Mouse (Mus musculus): ENCODE results near the gene Ptgds. TPM values are rescaled to one million over a fixed set of nuclear protein-coding genes. Genes with fewer than 3 reads are reported as not detected.

The Ptgds gene
- polyA plus RNA-seq, 1 experiment, result 47.2 TPM

DNA sequence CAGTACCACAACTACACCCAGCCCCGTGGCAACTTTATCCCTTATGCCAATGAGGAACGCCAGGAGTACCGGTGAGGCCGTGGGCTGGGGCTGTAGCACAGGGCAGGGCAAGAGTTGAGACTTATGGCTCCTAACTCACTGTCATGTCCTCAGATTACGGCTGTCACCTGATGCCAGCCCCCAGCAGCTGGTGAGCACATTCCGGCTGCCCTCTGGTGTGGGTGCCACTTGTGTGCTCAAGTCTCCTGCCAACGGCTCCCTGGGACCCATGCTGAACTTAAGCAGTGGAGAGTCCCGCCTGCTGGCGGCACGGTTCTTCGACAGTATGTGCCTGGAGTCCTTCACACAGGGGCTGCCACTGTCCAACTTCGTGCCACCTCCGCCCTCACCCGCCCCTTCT lies 27.2 kb downstream of the Ptgds start:
- Histone ChIP-seq H3K27ac (ENCODE audit: insufficient read depth, low read depth, low read length) (no peak overlapping the region), H3K27me3 (replicated peaks; ENCODE audit: control insufficient read depth, insufficient read depth, low read length) (no peaks in the 10 kb centered on the region), H3K36me3 (ENCODE audit: control insufficient read depth, insufficient read depth, low read length) (no peaks in the 10 kb centered on the region), H3K4me1 (ENCODE audit: control insufficient read depth, insufficient read depth, low read length) (no peaks in the 10 kb centered on the region), H3K4me3 (ENCODE audit: insufficient read depth, low read depth, low read length) (no peak overlapping the region)
- no peak for DNase-seq
- WGBS, result 88% methylated on average over 14 of the region's 14 CpGs
- TF ChIP-seq CTCF (conservative IDR thresholded peaks at IDR 0.05; ENCODE audit: insufficient read depth, insufficient read length, low read depth, low read length), result no peak
- no peak for TF ChIP-seq POLR2A (IDR thresholded peaks at IDR 0.05; ENCODE audit: low read depth, low read length)

DNA sequence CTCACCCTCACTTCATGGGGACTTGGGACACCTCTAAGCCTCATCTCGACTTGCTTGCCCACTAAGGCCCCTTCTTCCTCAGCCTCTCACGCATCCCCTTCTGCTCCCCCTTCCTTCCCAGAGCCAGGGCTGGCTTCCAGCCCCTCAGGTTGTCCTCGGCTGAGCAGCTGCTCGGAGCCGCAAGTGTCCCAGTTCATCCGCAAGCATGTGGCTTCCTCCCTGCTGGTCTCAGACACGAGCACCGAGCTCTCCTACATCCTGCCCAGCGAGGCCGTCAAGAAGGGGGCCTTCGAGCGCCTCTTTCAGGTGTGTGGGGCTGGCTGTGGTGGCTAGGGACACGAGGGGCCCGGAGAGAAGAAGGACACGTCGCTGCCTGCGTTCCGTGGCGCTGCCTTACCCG lies 28.8 kb downstream of the Ptgds start:
- Histone ChIP-seq H3K27ac (ENCODE audit: insufficient read depth, low read depth, low read length) (no peak overlapping the region), H3K36me3 (ENCODE audit: control insufficient read depth, insufficient read depth, low read length) (no peaks in the 10 kb centered on the region), H3K27me3 (replicated peaks; ENCODE audit: control insufficient read depth, insufficient read depth, low read length) (no peaks in the 10 kb centered on the region), H3K4me1 (ENCODE audit: control insufficient read depth, insufficient read depth, low read length) (no peaks in the 10 kb centered on the region), H3K4me3 (ENCODE audit: insufficient read depth, low read depth, low read length) (no peak overlapping the region)
- TF ChIP-seq CTCF (conservative IDR thresholded peaks at IDR 0.05; ENCODE audit: insufficient read depth, insufficient read length, low read depth, low read length) (no peak), POLR2A (IDR thresholded peaks at IDR 0.05; ENCODE audit: low read depth, low read length) (no peak)
- no peak for DNase-seq
- WGBS, result 84% methylated on average over 20 of the region's 20 CpGs

DNA sequence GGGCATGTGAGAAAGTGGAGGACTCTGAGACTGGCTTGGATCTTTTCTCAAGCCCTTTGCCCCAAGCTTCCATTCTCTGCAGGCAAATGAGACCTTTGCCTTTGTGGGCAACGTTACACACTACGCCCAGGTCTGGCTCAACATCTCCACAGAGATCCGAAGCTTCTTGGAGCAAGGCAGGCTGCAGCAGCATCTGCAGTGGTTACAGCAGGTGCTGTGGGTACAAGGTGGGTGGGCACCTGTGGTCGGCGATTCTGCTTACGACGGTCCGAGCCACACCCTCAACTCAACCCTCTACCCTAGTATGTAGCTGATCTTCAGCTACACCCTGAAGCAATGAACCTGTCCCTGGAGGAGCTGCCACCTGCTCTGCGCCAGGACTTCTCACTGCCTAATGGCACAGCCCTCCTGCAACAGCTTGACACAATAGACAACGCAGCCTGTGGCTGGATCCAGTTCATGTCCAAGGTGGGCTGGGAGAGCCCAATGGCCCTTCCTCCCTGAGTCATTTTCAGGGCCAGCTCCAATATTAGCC lies 33.5 kb downstream of the Ptgds start:
- Histone ChIP-seq H3K27me3 (replicated peaks; ENCODE audit: control insufficient read depth, insufficient read depth, low read length) (no peaks in the 10 kb centered on the region), H3K4me3 (ENCODE audit: insufficient read depth, low read depth, low read length) (no peak overlapping the region), H3K27ac (ENCODE audit: insufficient read depth, low read depth, low read length) (no peak overlapping the region), H3K4me1 (ENCODE audit: control insufficient read depth, insufficient read depth, low read length) (no peaks in the 10 kb centered on the region), H3K36me3 (ENCODE audit: control insufficient read depth, insufficient read depth, low read length) (no peaks in the 10 kb centered on the region)
- TF ChIP-seq POLR2A (IDR thresholded peaks at IDR 0.05; ENCODE audit: low read depth, low read length) (no peak), CTCF (conservative IDR thresholded peaks at IDR 0.05; ENCODE audit: insufficient read depth, insufficient read length, low read depth, low read length) (no peak)
- DNase-seq, result no peak
- WGBS, result 80% methylated on average over 10 of the region's 10 CpGs

DNA sequence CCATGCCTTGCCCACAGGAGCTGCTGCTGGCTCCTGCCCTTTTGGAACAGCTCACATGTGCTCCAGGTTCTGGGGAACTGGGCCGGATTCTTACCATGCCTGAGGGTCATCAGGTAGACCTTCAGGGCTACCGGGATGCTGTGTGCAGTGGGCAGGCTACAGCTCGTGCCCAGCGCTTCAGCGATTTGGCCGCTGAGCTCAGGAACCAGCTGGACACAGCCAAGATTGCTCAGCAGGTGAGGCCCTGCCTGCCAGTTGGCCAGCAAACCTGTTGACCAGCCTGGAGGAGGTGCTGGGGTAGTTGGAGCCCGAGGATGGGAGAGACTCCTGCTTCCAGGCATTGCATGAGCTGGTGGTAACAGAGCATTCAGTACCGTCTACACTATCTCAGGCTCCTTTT lies 35.6 kb downstream of the Ptgds start:
- Histone ChIP-seq H3K27ac (ENCODE audit: insufficient read depth, low read depth, low read length) (no peak overlapping the region), H3K27me3 (replicated peaks; ENCODE audit: control insufficient read depth, insufficient read depth, low read length) (no peaks in the 10 kb centered on the region), H3K4me3 (ENCODE audit: insufficient read depth, low read depth, low read length) (no peak overlapping the region), H3K4me1 (ENCODE audit: control insufficient read depth, insufficient read depth, low read length) (peaks cover 13% of the 10 kb centered on the region; the same call in 1 of the 2 replicates), H3K36me3 (ENCODE audit: control insufficient read depth, insufficient read depth, low read length) (no peaks in the 10 kb centered on the region)
- 86% methylated on average over 8 of the region's 8 CpGs for WGBS
- TF ChIP-seq CTCF (conservative IDR thresholded peaks at IDR 0.05; ENCODE audit: insufficient read depth, insufficient read length, low read depth, low read length) (no peak), POLR2A (IDR thresholded peaks at IDR 0.05; ENCODE audit: low read depth, low read length) (no peak)
- no peak for DNase-seq

DNA sequence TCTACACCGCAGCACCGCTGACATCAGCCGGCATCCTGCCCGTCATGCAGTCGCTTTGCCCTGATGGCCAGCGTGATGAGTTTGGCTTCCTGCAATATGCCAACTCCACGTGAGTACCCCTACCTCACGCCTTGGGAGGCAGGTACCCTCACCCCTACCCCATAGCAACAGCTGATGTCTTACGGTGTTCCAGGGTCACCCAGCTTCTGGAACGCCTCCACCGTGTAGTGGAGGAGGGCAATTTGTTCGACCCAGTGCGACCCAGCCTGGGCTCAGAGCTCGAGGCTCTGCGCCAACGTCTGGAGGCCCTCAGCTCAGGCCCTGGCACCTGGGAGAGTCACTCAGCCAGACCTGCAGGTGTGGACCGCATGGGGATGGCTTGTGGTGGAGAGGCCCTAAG lies 36.7 kb downstream of the Ptgds start:
- no peak for DNase-seq
- Histone ChIP-seq H3K36me3 (ENCODE audit: control insufficient read depth, insufficient read depth, low read length) (no peaks in the 10 kb centered on the region), H3K4me3 (ENCODE audit: insufficient read depth, low read depth, low read length) (no peak overlapping the region), H3K27ac (ENCODE audit: insufficient read depth, low read depth, low read length) (no peak overlapping the region), H3K4me1 (ENCODE audit: control insufficient read depth, insufficient read depth, low read length) (peaks cover 13% of the 10 kb centered on the region; the same call in 1 of the 2 replicates), H3K27me3 (replicated peaks; ENCODE audit: control insufficient read depth, insufficient read depth, low read length) (no peaks in the 10 kb centered on the region)
- TF ChIP-seq POLR2A (IDR thresholded peaks at IDR 0.05; ENCODE audit: low read depth, low read length) (no peak), CTCF (conservative IDR thresholded peaks at IDR 0.05; ENCODE audit: insufficient read depth, insufficient read length, low read depth, low read length) (no peak)
- WGBS, result 84% methylated on average over 17 of the region's 17 CpGs

DNA sequence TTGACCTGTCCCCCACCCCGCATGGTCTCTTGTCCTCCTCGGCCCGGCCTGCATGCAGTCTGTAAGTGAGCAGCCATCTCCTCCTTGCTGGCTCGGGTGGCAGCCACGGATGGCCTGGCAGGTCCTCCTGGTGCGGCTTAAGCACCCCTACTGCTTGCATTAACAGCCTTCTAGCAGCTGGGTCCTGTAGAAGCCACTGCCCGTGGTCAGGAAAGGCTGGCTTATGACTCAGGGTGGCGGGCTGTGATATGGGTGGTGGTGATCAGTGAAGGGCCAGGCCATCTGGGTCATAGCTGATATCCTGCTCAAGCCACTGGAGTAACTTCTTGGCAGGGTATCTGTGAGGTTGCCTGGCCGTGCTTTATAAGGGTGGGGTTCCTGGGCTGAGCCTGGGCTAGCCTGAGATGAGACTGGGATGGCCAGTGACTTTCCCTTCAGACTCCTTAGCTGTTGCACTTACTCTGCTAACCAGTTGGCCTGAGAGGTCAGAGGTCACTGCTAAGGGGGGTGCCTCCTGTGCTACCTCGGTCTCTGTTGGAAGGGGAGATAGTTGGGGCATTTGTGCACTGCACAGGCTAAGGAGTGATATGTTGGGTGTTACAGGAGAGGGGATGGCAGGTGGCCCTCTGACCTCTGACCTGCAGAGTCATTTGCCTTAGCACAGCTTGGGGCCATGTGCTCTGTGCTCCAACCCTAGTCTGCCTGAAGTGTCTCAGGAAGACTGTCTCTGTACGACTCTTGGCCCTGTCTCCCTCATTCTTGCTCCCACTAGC lies 37.3 kb downstream of the Ptgds start:
- peaks cover 13% of the 10 kb centered on the region; the same call in 1 of the 2 replicates for H3K4me1 ChIP-seq (ENCODE audit: control insufficient read depth, insufficient read depth, low read length)
- no peak for TF ChIP-seq CTCF (conservative IDR thresholded peaks at IDR 0.05; ENCODE audit: insufficient read depth, insufficient read length, low read depth, low read length)
- no peak for TF ChIP-seq POLR2A (IDR thresholded peaks at IDR 0.05; ENCODE audit: low read depth, low read length)
- DNase-seq, result no peak
- no peaks in the 10 kb centered on the region for H3K27me3 ChIP-seq (replicated peaks; ENCODE audit: control insufficient read depth, insufficient read depth, low read length)
- H3K27ac ChIP-seq (ENCODE audit: insufficient read depth, low read depth, low read length), result no peak overlapping the region
- H3K4me3 ChIP-seq (ENCODE audit: insufficient read depth, low read depth, low read length), result no peak overlapping the region
- H3K36me3 ChIP-seq (ENCODE audit: control insufficient read depth, insufficient read depth, low read length), result no peaks in the 10 kb centered on the region
- 84% methylated on average over 11 of the region's 11 CpGs for WGBS

DNA sequence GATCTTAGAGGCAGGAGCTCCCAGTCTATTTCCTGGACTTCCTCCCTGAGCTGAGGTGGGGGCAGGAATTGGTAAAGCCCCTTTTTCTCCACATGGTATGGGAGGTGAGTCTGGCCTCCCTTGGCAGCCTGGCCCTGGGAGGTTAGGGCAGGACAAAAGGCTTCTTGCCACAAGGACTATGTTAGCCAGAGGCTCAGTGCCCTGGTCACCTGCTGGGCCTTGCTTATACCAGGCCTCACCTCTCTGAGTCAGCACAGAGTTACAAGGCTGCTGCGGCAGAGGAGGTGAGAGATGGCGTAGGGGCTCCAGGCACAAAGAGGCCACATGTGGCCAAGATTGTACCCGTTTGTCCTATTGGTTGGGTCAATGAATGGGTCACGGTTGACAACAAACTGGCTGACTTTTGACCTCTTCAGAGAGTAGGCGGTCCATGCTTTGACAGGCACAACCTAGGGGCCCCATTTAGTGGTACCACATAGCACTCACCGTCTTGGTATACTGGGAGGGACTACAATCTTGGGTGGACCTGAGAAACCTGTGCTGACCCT lies 38.5 kb downstream of the Ptgds start:
- no peaks in the 10 kb centered on the region for H3K27me3 ChIP-seq (replicated peaks; ENCODE audit: control insufficient read depth, insufficient read depth, low read length)
- TF ChIP-seq CTCF (conservative IDR thresholded peaks at IDR 0.05; ENCODE audit: insufficient read depth, insufficient read length, low read depth, low read length) (no peak), POLR2A (IDR thresholded peaks at IDR 0.05; ENCODE audit: low read depth, low read length) (no peak)
- H3K27ac ChIP-seq (ENCODE audit: insufficient read depth, low read depth, low read length), result no peak overlapping the region
- H3K36me3 ChIP-seq (ENCODE audit: control insufficient read depth, insufficient read depth, low read length), result no peaks in the 10 kb centered on the region
- H3K4me3 ChIP-seq (ENCODE audit: insufficient read depth, low read depth, low read length), result no peak overlapping the region
- DNase-seq, result no peak
- WGBS, result 61% methylated on average over 6 of the region's 6 CpGs
- peaks cover 13% of the 10 kb centered on the region; the same call in 1 of the 2 replicates for H3K4me1 ChIP-seq (ENCODE audit: control insufficient read depth, insufficient read depth, low read length)

Measured in kidney, adult 2 months (tissue).